Mouse (Mus musculus) spleen, adult 2 months (tissue): Measurements from ENCODE around the gene Mamdc2.

Source experiments
- CTCF ChIP-seq: fragments of 200-500 bp; IDR thresholded peaks from 2 replicates; pipeline ENCODE4 v1.5.1; 2011; ENCODE audit warnings: mild to moderate bottlenecking, inconsistent platforms; ENCODE audit not compliant: insufficient read depth, insufficient read length, insufficient replicate concordance; ENCODE audit errors: extremely low read depth
- POLR2A ChIP-seq: fragments of 200-500 bp; IDR thresholded peaks from 2 replicates; pipeline ENCODE4 v1.6.1; 2011; ENCODE audit warnings: low read depth, low read length, inconsistent platforms

- no peak for TF ChIP-seq CTCF
- no peak for TF ChIP-seq POLR2A
These were observed 191.5 kb downstream of the Mamdc2 start for GRCm38 (mm10) chr19:23256771-23257170.
